Mouse (Mus musculus) hindbrain, embryonic 15.5 days (tissue): ENCODE results near the gene Ppp1r15a. TPM values are rescaled to one million over a fixed set of nuclear protein-coding genes. Genes with fewer than 3 reads are reported as not detected.

Source experiments
- ATAC-seq: fragments of 200-750 bp; cut with Nextera tagmentation; 2 replicates; pipeline ENCODE4 v1.8.0; 2017; ENCODE audit warnings: low read depth, moderate number of reproducible peaks, moderate TSS enrichment; ENCODE audit not compliant: low FRiP score
- H3K27ac ChIP-seq: fragments of 300-500 bp; sonication (generic); replicated peaks from 2 replicates; pipeline ENCODE4 v1.5.1; 2015; ENCODE audit warnings: mild to moderate bottlenecking, inconsistent platforms
- H3K27me3 ChIP-seq: fragments of 300-500 bp; sonication (generic); 2 replicates; pipeline ENCODE4 v1.6.1; 2015; ENCODE audit warnings: control low read depth, inconsistent platforms
- H3K36me3 ChIP-seq: fragments of 300-500 bp; sonication (generic); 2 replicates; pipeline ENCODE4 v1.6.1; 2015; ENCODE audit warnings: control low read depth, inconsistent platforms
- H3K4me1 ChIP-seq: fragments of 300-500 bp; sonication (generic); replicated peaks from 2 replicates; pipeline ENCODE4 v1.6.1; 2015; ENCODE audit warnings: control low read depth, inconsistent platforms
- H3K4me2 ChIP-seq: fragments of 300-500 bp; sonication (generic); 2 replicates; pipeline ENCODE4 v1.6.1; 2015; ENCODE audit warnings: moderate library complexity, mild to moderate bottlenecking, inconsistent platforms
- H3K4me3 ChIP-seq: fragments of 300-500 bp; sonication (generic); 2 replicates; pipeline ENCODE4 v1.5.1; 2015; ENCODE audit warnings: mild to moderate bottlenecking, inconsistent platforms
- H3K9ac ChIP-seq: fragments of 300-500 bp; sonication (generic); 2 replicates; pipeline ENCODE4 v1.6.1; 2015; ENCODE audit warnings: inconsistent platforms
- H3K9me3 ChIP-seq: fragments of 300-500 bp; sonication (generic); 2 replicates; pipeline ENCODE4 v1.6.1; 2016; ENCODE audit warnings: control low read depth, inconsistent platforms
- WGBS: fragments of 180-500 bp; shearing (Covaris S2); methylation state at CpG from one replicate; pipeline ENCODE4 v1.1.7; 2015; 5-methylcytosine and 5-hydroxymethylcytosine counted together
- polyA plus RNA-seq: library from polyadenylated mRNA; unstranded; fragments of >200 nt; fragmentation: Nextera tagmentation; extraction: Ambion mirVana; gene quantifications from 2 replicates; pipeline ENCODE4 v1.2.1, GENCODE M21; 2015

The Ppp1r15a gene
- polyA plus RNA-seq, 1 experiment from 2014 or later: 14.4 TPM

DNA sequence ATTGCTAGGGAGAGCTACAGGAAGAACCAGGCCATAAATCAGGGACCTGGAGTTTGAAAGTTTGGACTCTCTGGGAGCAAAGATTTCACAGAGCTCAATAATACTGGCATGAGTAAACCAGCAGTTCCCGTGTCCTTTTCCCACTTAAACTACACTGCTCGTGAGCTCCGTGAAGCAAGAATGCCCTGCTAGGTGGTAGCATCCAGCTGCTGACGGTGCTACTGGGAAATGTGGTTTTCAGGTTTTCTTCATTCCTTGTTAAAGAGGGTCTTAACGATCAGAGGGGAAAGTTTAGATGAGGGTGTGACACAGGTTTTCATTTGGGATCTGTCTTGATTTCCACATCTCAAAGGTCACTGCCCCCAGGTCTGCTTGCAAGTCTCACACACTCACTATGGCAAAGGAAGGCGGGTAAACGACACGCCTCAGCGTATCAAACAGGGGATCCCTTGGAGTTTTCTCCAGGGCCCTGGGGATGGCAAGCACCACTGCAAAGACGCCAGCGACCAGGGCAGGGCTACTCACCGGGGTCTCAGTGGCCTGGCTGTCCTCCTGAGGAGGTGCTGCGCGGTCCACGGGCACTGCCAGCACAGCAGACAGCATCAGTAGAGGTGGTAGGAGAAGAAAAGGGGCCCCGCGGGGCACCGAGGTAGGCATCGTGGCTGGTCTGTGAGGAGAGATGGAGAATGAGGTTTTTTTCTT lies 16.7 kb downstream of the Ppp1r15a start:
- 39% methylated on average over 19 of the region's 19 CpGs for WGBS
- peak overlapping the region; percentile 85 for H3K27ac ChIP-seq
- H3K27me3 ChIP-seq: no peaks in the 10 kb centered on the region
- no peaks in the 10 kb centered on the region for H3K9me3 ChIP-seq
- ATAC-seq: peak; percentile 17; the same call in 1 of the 2 replicates
- peaks cover 16% of the 10 kb centered on the region for H3K4me1 ChIP-seq
- peak overlapping the region; percentile 63 for H3K4me3 ChIP-seq
- H3K36me3 ChIP-seq: peaks cover 12% of the 10 kb centered on the region; the same call in 1 of the 2 replicates
- H3K9ac ChIP-seq: peak overlapping the region; percentile 71
- H3K4me2 ChIP-seq: peak overlapping the region; percentile 86

DNA sequence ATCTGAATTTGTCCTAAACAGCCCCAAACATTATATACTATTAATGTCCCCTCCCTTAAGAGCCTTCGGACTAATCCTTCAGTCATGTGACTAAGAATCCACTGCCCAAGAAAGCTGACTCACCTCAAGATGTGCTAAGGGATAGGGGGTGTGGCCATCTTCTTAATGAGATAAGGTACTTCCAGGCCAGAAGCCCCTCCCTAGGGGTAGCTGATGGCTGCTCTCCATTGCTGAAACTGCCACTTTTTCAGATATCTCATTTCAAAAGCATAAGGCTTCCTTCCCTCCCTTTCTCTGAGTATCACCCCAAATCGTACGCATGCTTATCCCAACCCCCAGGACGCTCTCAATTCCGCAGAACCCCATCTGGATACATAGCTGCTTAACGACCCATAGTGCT lies 17.5 kb downstream of the Ppp1r15a start:
- H3K4me1 ChIP-seq: peaks cover 16% of the 10 kb centered on the region
- H3K27me3 ChIP-seq: no peaks in the 10 kb centered on the region
- H3K4me2 ChIP-seq: peak overlapping the region; percentile 86
- H3K9me3 ChIP-seq: no peaks in the 10 kb centered on the region
- H3K9ac ChIP-seq: peak overlapping the region; percentile 71; the same call in 1 of the 2 replicates
- H3K27ac ChIP-seq: no peak overlapping the region
- ATAC-seq: no peak
- H3K4me3 ChIP-seq: no peak overlapping the region
- WGBS: 85% methylated on average over 6 of the region's 6 CpGs
- H3K36me3 ChIP-seq: peaks cover 12% of the 10 kb centered on the region; the same call in 1 of the 2 replicates

DNA sequence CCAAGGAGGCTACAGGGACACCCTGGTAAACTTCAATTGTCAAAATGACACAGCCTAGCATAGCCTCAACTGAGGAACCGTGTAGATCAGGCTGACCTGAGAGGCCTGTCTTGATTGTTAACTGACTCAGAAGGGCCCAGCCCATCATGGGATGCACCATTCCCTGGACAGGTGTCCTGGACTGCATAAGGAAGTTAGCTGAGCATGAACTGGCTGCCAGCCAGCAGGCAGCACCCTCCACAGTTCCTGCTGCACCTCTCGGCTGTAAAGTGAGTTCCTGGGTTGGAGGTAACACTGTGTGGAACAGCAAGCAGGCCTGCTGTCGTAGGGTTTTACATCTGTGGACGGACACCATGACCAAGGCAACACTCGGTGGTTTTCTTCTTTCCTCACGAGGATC lies 18.5 kb downstream of the Ppp1r15a start:
- Histone ChIP-seq H3K36me3 (peaks cover 12% of the 10 kb centered on the region; the same call in 1 of the 2 replicates), H3K9me3 (no peaks in the 10 kb centered on the region), H3K4me1 (peaks cover 16% of the 10 kb centered on the region), H3K27ac (no peak overlapping the region), H3K4me3 (no peak overlapping the region), H3K27me3 (no peaks in the 10 kb centered on the region), H3K4me2 (no peak overlapping the region), H3K9ac (no peak overlapping the region)
- ATAC-seq: no peak
- 93% methylated on average over 6 of the region's 6 CpGs for WGBS

DNA sequence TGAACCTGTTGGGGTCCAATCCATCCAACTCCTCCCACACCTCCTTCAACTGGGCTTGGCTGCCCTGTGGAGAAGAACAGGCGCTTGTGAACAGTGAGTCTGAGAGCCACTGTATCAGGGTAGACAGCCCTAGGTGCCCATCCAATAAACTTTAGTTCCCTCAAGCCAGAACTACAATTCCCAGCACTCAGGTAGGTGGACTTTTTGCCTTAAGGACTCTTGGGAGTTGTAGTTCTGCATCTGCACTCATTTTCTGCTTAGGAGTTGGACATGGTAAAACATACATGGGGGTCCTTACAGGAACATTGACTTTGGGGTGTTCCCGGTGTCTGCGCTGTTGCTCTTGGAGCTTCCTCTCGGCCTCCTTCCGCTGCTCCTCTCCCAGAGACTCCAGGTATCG lies 27.6 kb downstream of the Ppp1r15a start:
- no peak overlapping the region for H3K4me2 ChIP-seq
- H3K4me1 ChIP-seq: no peaks in the 10 kb centered on the region
- peaks cover 57% of the 10 kb centered on the region for H3K36me3 ChIP-seq
- no peak for ATAC-seq
- no peak overlapping the region for H3K27ac ChIP-seq
- WGBS: 93% methylated on average over 6 of the region's 6 CpGs
- H3K9ac ChIP-seq: no peak overlapping the region
- no peak overlapping the region for H3K4me3 ChIP-seq
- H3K27me3 ChIP-seq: no peaks in the 10 kb centered on the region
- H3K9me3 ChIP-seq: no peaks in the 10 kb centered on the region

DNA sequence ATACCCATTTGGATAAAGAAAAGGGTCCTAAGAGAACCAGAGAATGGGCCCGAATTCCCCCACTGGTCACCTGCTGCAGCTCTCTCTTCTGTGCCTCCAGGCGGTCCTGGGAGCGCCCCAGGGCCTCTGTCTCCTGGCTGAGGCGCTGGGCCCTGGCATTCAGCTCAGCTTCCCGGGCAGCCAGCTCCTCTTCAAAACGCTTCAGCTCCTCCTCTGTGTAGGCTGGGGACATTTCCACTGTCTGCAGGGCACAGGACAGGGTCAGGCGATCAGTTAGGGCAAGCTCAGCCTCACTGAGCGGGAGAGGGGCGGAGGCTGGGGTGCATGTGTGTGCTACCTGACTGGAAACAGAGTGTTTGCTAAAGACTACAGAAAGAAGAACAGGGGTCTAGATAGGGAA lies 31.5 kb downstream of the Ppp1r15a start:
- Histone ChIP-seq H3K27me3 (no peaks in the 10 kb centered on the region), H3K4me1 (peaks cover 10% of the 10 kb centered on the region; the same call in 1 of the 2 replicates), H3K36me3 (peaks cover 50% of the 10 kb centered on the region), H3K27ac (no peak overlapping the region), H3K4me3 (no peak overlapping the region), H3K4me2 (no peak overlapping the region), H3K9ac (no peak overlapping the region), H3K9me3 (no peaks in the 10 kb centered on the region)
- 86% methylated on average over 9 of the region's 9 CpGs for WGBS
- ATAC-seq: no peak

DNA sequence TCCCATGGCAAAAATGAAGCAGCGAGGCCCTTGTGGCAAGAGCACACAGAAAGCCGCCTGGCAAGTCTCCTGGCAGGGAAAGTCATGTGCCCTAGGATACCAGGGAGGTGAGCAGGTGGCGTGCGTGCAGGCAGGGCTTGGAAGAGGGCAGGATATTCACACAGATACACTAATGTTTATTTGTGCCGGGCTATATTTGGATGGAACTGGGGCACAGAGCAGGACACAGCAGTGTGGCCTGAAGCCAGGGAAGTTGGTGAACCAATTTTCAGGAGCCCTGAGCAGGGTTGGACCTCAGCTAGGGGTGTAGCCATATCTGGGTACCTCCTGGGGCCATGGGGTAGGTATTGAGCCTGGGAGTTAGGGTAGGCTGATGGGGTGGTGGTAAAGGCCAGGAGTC lies 33.1 kb downstream of the Ppp1r15a start:
- WGBS: 96% methylated on average over 5 of the region's 5 CpGs
- Histone ChIP-seq H3K9ac (no peak overlapping the region), H3K4me3 (no peak overlapping the region), H3K4me2 (no peak overlapping the region), H3K9me3 (no peaks in the 10 kb centered on the region), H3K27ac (no peak overlapping the region), H3K27me3 (no peaks in the 10 kb centered on the region), H3K36me3 (peaks cover 45% of the 10 kb centered on the region), H3K4me1 (peaks cover 25% of the 10 kb centered on the region)
- no peak for ATAC-seq

DNA sequence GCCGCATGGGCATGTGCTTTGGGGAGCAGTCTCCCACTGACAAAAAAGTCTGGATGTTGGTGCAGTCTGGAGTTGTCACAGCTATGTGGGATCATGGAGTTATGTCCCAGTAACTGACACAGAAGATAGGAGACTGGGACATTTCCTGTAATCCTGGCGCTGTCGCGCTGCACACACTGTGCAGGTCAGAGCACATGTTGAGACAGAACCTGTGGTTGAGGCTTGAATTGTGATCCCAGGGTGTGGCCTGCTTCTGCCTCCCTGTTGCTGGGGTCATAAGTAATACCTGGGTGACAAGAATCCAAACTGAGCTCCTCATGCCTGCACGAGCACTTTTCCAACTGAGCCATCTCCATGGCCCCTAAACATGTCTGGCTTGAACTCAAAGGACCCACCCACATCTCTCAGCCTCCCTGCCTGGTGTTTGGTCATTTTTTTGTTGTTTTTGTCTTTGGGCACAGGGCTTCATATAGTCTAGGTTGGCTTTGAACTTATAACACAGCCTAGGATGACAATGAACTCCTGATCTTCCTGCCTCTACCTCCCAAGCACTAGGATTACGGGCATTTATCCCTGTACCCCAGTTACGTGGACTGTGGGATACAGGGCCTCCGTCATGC lies 33.7 kb downstream of the Ppp1r15a start:
- Histone ChIP-seq H3K9me3 (no peaks in the 10 kb centered on the region), H3K4me3 (no peak overlapping the region), H3K9ac (no peak overlapping the region), H3K4me1 (peaks cover 28% of the 10 kb centered on the region), H3K36me3 (peaks cover 45% of the 10 kb centered on the region), H3K27me3 (no peaks in the 10 kb centered on the region), H3K27ac (no peak overlapping the region), H3K4me2 (no peak overlapping the region)
- WGBS: 94% methylated on average over 8 of the region's 8 CpGs
- ATAC-seq: no peak

DNA sequence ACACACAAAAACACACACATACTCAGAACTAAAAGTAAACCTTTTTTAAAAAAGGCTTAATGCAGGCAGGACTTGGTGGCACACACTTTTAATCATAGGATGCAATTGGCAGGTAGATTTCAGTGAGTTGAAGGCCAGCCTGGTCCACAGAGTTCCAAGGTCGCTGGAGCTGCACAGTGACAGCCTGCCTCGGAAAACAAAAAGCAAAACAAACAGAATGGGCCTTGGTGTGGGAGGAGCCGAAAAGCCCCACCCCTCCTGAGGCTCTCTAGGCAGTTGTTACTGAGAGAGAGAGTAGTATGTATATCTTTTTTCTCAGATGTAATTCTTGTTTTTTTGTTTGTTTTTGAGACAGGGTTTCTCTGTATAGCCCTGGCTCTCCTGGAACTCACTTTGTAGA lies 34.8 kb downstream of the Ppp1r15a start:
- no peak overlapping the region for H3K9ac ChIP-seq
- H3K4me3 ChIP-seq: no peak overlapping the region
- H3K27me3 ChIP-seq: no peaks in the 10 kb centered on the region
- H3K4me2 ChIP-seq: no peak overlapping the region
- no peak for ATAC-seq
- peaks cover 28% of the 10 kb centered on the region for H3K4me1 ChIP-seq
- H3K27ac ChIP-seq: peak overlapping the region; percentile 45; the same call in 1 of the 2 replicates
- H3K9me3 ChIP-seq: no peaks in the 10 kb centered on the region
- WGBS: 22% methylated on average over 3 of the region's 3 CpGs
- peaks cover 35% of the 10 kb centered on the region for H3K36me3 ChIP-seq

DNA sequence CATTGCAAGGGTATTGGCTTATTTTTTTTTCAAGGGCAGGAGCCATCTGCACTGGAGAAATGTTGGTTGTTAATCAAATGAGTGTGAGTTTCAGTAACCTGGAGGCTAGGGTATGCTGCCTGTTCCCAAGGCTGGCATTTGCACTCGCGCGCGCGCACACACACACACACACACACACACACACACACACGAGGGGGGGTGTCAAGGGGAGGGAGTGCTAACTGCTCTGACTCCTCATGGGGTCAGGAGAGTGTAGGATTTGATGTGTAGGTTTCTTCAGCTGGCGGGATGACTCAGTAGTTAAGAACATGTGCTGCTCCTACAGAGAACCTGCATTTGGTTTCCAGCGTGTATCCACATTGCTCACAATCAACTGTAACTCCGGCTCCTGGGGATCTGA lies 35.2 kb downstream of the Ppp1r15a start:
- Histone ChIP-seq H3K27ac (peak overlapping the region; percentile 45; the same call in 1 of the 2 replicates), H3K9me3 (no peaks in the 10 kb centered on the region), H3K4me3 (no peak overlapping the region), H3K9ac (no peak overlapping the region), H3K36me3 (peaks cover 31% of the 10 kb centered on the region), H3K27me3 (no peaks in the 10 kb centered on the region), H3K4me1 (peaks cover 28% of the 10 kb centered on the region), H3K4me2 (no peak overlapping the region)
- ATAC-seq: no peak
- WGBS: 35% methylated on average over 9 of the region's 9 CpGs

DNA sequence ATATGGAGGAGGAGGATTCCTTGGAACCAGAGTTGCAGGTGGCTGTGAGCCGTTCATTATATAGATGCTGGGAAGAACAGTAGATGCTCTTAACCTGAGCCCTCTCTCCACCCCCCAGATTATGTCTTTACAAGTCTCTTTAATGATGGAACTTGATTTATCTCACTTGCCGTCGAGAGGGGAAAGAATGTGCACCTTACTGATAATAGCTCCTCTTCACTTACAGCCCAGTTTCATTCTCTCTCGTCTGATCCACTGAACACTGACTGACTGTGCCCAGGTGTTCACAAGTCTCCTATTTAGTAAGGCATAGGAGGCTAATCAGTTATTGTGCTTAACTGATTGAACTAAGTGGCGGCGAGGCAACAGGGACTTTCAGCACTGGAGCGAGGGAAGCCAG lies 36.5 kb downstream of the Ppp1r15a start:
- Histone ChIP-seq H3K27ac (no peak overlapping the region), H3K4me1 (peaks cover 28% of the 10 kb centered on the region), H3K9ac (no peak overlapping the region), H3K4me3 (no peak overlapping the region), H3K27me3 (no peaks in the 10 kb centered on the region), H3K4me2 (no peak overlapping the region), H3K9me3 (no peaks in the 10 kb centered on the region), H3K36me3 (peaks cover 18% of the 10 kb centered on the region)
- 78% methylated on average over 7 of the region's 7 CpGs for WGBS
- ATAC-seq: no peak

DNA sequence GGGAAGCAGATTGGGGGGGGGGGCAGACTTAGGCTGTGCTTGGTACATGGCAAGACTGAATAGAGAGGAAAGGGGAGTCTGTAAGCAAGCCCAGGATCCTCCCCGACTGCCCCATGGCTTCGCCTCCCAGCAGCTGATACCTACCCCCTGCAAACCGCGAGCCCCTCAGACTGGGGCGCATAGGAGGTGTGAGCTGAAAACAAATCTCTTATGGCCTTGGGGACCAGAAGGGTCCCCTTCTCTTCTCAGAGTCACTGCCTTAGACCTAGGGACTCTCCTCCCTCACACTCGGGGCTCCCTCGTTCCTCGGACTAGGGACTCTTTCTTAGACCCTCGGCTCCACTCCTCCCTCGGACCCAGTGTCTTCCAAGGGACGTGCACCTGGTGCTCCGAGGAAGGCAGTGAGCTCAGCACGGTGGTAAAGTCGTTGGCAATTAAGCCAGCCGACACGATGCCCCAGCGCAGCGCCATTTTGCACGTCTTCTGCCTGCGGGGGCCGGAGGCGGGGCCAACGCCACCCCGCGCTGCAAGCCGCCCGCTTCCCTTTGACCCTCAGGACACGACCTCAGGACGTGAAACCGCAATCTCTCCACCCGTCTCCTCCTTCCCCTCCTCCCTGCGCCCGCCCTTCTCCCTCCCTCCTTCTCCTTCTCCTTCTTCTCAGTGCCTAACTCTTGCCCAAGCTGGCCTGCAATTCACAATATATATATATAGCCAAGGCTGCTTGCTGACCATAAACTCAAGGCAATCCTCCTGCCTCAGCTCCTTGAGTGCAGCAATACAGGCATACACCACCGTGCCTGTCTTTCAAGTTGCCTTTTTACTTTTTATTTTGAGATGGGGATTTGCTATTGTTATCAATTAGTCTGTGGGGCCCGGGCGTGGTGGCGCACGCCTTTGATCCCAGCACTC lies 37.5 kb downstream of the Ppp1r15a start, which contains the start of gene Dhdh:
Dhdh (minus strand) TSS at position 513 of the 912 bp plus-strand sequence.
- Histone ChIP-seq H3K4me1 (peaks cover 28% of the 10 kb centered on the region), H3K9ac (peak within 1 kb of the TSS; percentile 53), H3K4me2 (peak within 1 kb of the TSS; percentile 78), H3K9me3 (no peaks in the 10 kb centered on the region), H3K27ac (peak within 1 kb of the TSS; percentile 91), H3K4me3 (peak within 1 kb of the TSS; percentile 46), H3K27me3 (no peaks in the 10 kb centered on the region), H3K36me3 (peaks cover 9% of the 10 kb centered on the region)
- peak; percentile 79 for ATAC-seq
- WGBS: 8% methylated on average over 36 of the region's 38 CpGs
